Mouse (Mus musculus) ES-E14 (cell line): ENCODE measurements around the gene Znhit3. TPM values are rescaled to one million over a fixed set of nuclear protein-coding genes. Genes with fewer than 3 reads are reported as not detected.
A peak's percentile ranks its signal among the peaks of the same experiment; 100 is the strongest.

Experiments used
- DNase-seq: peaks from one replicate; pipeline ENCODE4 v3.0.0-alpha.2; 2013; ENCODE audit warnings: low read depth, low spot score
- H3K27ac ChIP-seq: 2 replicates; pipeline ENCODE4 v1.5.1; 2012; ENCODE audit warnings: low read depth, mild to moderate bottlenecking, low read length, moderate library complexity, mixed read lengths; ENCODE audit not compliant: poor library complexity, insufficient read depth, severe bottlenecking
- H3K36me3 ChIP-seq: 2 replicates; pipeline ENCODE4 v1.6.1; 2012; ENCODE audit warnings: mild to moderate bottlenecking, low read length, moderate library complexity, mixed read lengths; ENCODE audit not compliant: control insufficient read depth, poor library complexity, insufficient read depth, severe bottlenecking
- H3K4me1 ChIP-seq, 2 experiments: fragments of 150-350 bp in 1 of 2; sonication (generic) in 1 of 2; 2 replicates each; pipeline ENCODE4 v1.6.1; 2012; ENCODE audit warnings: low read length in 2 of 2, mild to moderate bottlenecking in 1 of 2, mixed read lengths in 1 of 2; ENCODE audit not compliant: control insufficient read depth in 2 of 2, insufficient read depth in 2 of 2, poor library complexity in 1 of 2
- H3K4me3 ChIP-seq, 2 experiments: fragments of 150-350 bp in 1 of 2; sonication (generic) in 1 of 2; 2 replicates each; pipeline ENCODE4 v1.5.1; 2012; ENCODE audit warnings: low read length in 2 of 2, low read depth in 1 of 2, mild to moderate bottlenecking in 1 of 2, mixed read lengths in 1 of 2; ENCODE audit not compliant: insufficient read depth in 1 of 2, poor library complexity in 1 of 2, severe bottlenecking in 1 of 2
- H3K9ac ChIP-seq: 2 replicates; pipeline ENCODE4 v1.6.1; 2012; ENCODE audit warnings: low read depth, mild to moderate bottlenecking, low read length, mixed read lengths; ENCODE audit not compliant: poor library complexity, insufficient read depth, severe bottlenecking
- H3K9me3 ChIP-seq: fragments of 150-350 bp; sonication (generic); 2 replicates; pipeline ENCODE4 v1.6.1; 2012; ENCODE audit warnings: low read depth, mild to moderate bottlenecking, low read length; ENCODE audit not compliant: control insufficient read depth, insufficient read depth
- CHD2 ChIP-seq: IDR thresholded peaks from 2 replicates; pipeline ENCODE4 v1.6.1; 2014; ENCODE audit warnings: mild to moderate bottlenecking, low read depth, low read length, inconsistent platforms
- HCFC1 ChIP-seq: IDR thresholded peaks from 2 replicates; pipeline ENCODE4 v1.6.1; 2012; ENCODE audit warnings: low read length, inconsistent platforms, borderline replicate concordance; ENCODE audit not compliant: insufficient read depth
- MAFK ChIP-seq: IDR thresholded peaks from 2 replicates; pipeline ENCODE4 v1.6.1; 2014; ENCODE audit warnings: mild to moderate bottlenecking, low read depth, low read length, inconsistent platforms; ENCODE audit not compliant: insufficient read depth
- ZC3H11A ChIP-seq: IDR thresholded peaks from 2 replicates; pipeline ENCODE4 v1.6.1; 2012; ENCODE audit warnings: low read depth, mild to moderate bottlenecking, inconsistent platforms, low read length, borderline replicate concordance
- ZNF384 ChIP-seq: IDR thresholded peaks from 2 replicates; pipeline ENCODE4 v1.6.1; 2012; ENCODE audit warnings: low read depth, low read length, inconsistent platforms
- in situ Hi-C, 2 experiments: fragments of 600-800 bp; cut with MboI; formaldehyde crosslinking; loops; one replicate each; pipeline ENCODE4 v1.15.1; 2025; ENCODE audit warnings: low sequenced_read_pairs in 2 of 2, inconsistent platforms in 1 of 2; ENCODE audit not compliant: unreplicated experiment in 2 of 2
- total RNA-seq: library from RNA; depleted of rRNA; stranded (reverse); fragments of 300-350 nt; gene quantifications from 2 replicates; pipeline ENCODE4 v1.2.3, GENCODE M21; 2012

The Znhit3 gene
- total RNA-seq, 1 experiment, result 80.4 TPM

DNA sequence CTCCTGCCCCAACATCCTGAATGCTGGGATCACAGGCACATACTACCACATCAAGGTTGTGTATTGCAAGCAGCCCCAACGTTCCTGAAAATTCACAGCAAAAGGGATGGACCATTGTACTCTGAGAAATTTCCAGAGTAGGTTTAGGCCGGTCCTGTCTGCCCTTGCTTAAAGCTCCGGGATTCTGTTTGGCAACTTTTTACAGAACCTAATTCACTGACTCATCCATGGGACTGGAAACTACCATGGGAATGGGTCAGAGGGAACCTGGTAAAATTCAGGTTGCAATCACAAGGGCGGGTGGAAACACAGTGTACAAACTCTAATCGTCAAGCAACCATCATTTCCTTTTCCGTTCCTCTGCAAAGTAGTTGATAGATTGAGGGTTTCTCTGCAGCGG is 3.8 kb upstream of the Znhit3 start:
- Histone ChIP-seq H3K9ac (no peak overlapping the region), H3K4me3 (no peak overlapping the region)
- in situ Hi-C loops, result loop anchor here in 1 of 2 experiments (5.0 kb wide), 1 partner anchor 62 kb away; no protein-coding TSS in a partner anchor

DNA sequence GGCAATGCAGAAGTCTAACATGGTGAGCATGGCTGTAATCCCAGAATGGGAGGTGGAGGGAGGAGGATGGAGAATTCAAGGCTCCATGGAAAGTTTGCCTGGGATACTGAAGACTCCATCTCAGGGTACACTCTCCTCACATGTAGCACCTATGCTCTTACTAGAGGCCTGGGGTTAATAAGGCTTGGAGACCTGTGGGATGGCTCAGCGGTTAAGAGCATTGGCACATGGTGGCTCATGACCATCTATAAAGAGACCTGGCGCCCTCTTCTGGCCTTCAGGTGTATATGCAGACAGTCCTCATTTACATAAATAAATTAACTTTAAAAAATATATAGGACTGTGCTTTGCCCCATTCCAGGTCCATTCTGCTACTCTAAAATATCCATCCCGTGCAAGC is 3.1 kb upstream of the Znhit3 start:
- TF ChIP-seq ZC3H11A (no peak), HCFC1 (no peak), CHD2 (no peak)
- H3K27ac ChIP-seq, result no peak overlapping the region
- H3K36me3 ChIP-seq, result peaks cover 1% of the 10 kb centered on the region; the same call in 1 of the 2 replicates
- H3K9ac ChIP-seq, result no peak overlapping the region
- in situ Hi-C loops, result loop anchor here in 1 of 2 experiments (5.0 kb wide), 1 partner anchor 63 kb away; no protein-coding TSS in a partner anchor
- peak; percentile 53 for DNase-seq
- no peak overlapping the region for H3K4me3 ChIP-seq
- no peaks in the 10 kb centered on the region for H3K9me3 ChIP-seq
- peaks cover 0 to 2% of the 10 kb centered on the region in 2 experiments; a peak in 1 of 4 replicates for H3K4me1 ChIP-seq

More for the DNA sequence above, 3.8 kb upstream of the Znhit3 start:
- Histone ChIP-seq H3K36me3 (no peaks in the 10 kb centered on the region), H3K27ac (no peak overlapping the region), H3K9me3 (no peaks in the 10 kb centered on the region), H3K4me1 (peaks cover 0 to 2% of the 10 kb centered on the region in 2 experiments; a peak in 1 of 4 replicates)
- TF ChIP-seq CHD2, result no peak
- no peak for TF ChIP-seq HCFC1
- no peak for TF ChIP-seq ZC3H11A
- DNase-seq, result no peak

DNA sequence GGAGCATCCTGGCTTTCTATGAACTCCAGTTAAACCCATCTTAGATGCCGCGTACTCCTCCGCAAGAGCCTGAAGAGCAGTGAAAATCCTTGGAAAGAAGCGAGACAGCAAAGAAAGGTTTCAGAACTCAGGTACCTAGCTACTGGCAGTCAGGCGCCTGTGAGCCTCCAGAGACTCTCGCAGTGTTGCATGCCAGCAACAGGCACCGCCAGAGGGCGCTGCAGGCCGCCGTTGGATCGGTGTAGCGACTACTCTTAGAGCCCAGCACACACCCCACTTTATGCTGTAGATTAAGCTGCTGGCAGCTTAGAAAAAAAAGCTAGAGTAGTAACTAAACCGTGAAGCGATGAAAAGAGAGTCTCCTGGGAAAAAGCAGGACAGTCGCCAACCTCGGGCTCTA is 2.3 kb upstream of the Znhit3 start:
- Histone ChIP-seq H3K4me1 (peaks cover 0 to 2% of the 10 kb centered on the region in 2 experiments; a peak in 1 of 4 replicates), H3K9ac (peak overlapping the region; percentile 60; the same call in 1 of the 2 replicates), H3K27ac (no peak overlapping the region), H3K9me3 (no peaks in the 10 kb centered on the region), H3K4me3 (no peak overlapping the region), H3K36me3 (peaks cover 9% of the 10 kb centered on the region; the same call in 1 of the 2 replicates)
- no peak for TF ChIP-seq HCFC1
- no peak for TF ChIP-seq MAFK
- TF ChIP-seq ZNF384, result 0 out of 2 replicates have a peak, but pooled peaks have one; percentile 30
- TF ChIP-seq CHD2, result no peak
- TF ChIP-seq ZC3H11A, result peak; percentile 81
- in situ Hi-C loops, result loop anchor here in 1 of 2 experiments (5.0 kb wide), 1 partner anchor 64 kb away; no protein-coding TSS in a partner anchor
- DNase-seq, result peak; percentile 78

DNA sequence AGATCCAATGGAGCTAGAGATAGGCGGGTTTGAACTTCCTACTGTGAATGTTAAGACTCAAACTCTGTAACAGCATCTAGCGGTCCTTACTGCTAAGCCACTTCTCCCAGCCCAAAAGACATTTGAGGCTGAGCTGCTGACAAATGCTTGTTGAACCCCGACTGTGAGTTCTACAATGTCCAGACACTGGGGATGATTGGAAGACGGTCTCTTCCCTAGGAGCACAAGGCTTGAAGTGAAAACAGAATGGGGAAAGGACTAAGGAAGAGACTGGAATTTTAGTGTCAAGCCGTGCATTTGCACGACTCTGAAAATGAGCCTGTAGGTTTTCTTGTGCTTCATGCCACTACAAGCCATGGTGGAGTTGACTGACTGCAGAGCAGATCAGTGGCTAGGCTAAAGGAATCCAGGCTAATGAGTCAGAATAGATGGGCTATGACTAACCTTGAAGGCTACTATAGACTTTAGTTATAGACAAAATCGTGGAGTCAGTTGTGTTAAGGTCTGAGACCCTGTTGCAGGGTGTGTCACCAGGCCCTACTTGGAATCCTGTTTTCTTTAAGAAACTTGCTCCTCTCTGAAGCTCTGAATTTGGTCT is 636 bp upstream of the Znhit3 start:
- Histone ChIP-seq H3K36me3 (peaks cover 16% of the 10 kb centered on the region), H3K4me1 (peaks cover 0 to 2% of the 10 kb centered on the region in 2 experiments; a peak in 1 of 4 replicates), H3K27ac (no peak overlapping the region), H3K4me3 (peak overlapping the region; percentile 95 to 100; a peak in 3 of 4 replicates), H3K9me3 (no peaks in the 10 kb centered on the region), H3K9ac (no peak overlapping the region; the same call in 1 of the 2 replicates)
- in situ Hi-C loops, result loop anchor here in 1 of 2 experiments (5.0 kb wide), 1 partner anchor 65 kb away; no protein-coding TSS in a partner anchor
- TF ChIP-seq HCFC1 (no peak), MAFK (no peak), ZC3H11A (no peak)
- no peak for DNase-seq
